Mouse (Mus musculus) CD4-positive, CD25-positive, alpha-beta regulatory T cell (primary cell): ENCODE results near the gene Hdlbp. TPM values are rescaled to one million over a fixed set of nuclear protein-coding genes. Genes with fewer than 3 reads are reported as not detected.

Experiments used
- polyA plus RNA-seq: library from polyadenylated mRNA; unstranded; fragments of 100-300 nt; shearing (Covaris generic); gene quantifications from one replicate; pipeline ENCODE4 v1.2.1, GENCODE M21; 2017

Gene Hdlbp
- 56.8 TPM for polyA plus RNA-seq

GRCm38 (mm10) chr1:93478586-93479475, at the start of gene Hdlbp:
Gene Hdlbp (minus strand): TSS chr1:93478815.

DNA sequence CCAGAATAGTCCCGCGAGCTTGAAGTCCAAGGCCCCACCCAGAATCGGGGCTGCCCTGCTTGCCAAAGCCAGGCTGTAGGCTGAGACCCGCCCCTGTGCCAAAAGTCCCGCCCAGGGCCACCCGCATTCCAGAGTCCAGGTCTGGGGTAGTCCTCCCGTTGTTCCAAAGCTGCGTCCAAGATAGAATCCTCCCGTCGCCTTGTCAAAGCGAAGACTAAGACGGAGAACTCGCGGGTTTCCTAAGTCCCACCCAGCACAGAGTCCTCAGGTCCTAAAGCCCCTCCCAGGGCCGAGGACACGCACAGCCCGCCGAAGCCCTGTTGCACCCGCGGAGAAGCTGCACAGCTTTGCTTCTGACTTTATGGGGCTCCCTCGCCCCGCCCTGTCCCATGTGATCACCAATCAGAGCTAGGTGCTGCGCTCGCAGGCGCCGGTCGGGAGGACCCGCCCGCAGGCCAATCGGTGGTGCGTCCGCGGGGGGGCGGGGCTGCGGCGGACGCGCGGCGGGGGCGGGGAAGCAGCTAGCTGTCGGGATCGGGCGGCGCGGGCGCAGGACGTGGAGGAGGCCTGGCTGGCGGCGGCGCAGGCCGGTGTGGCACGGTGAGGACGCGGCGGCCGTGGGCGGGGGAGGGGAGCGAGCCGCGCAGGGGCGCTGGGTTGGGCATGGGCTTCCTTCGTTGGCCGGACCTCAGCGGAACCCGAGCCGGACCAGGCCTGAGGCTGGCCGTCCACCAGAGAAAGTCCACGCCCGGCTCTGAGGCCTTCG, 33.2 kb upstream of the Hdlbp start, which contains the start of gene Farp2:
Farp2 (plus strand) TSS at position 495 of the 766 bp plus-strand sequence.

GRCm38 (mm10) chr1:93373665-93374064, 105.0 kb downstream of the Hdlbp start, which contains the start of gene Ano7:
Gene Ano7 (plus strand): TSS chr1:93373930.

Other genes starting within 250 kb of the Hdlbp start
- gene Sned1, start 243.0 kb downstream of the Hdlbp start, polyA plus RNA-seq: 0.19 TPM
- 20.4 TPM for gene Mterf4, start 172.9 kb downstream of the Hdlbp start, polyA plus RNA-seq
- 57.0 TPM for gene Ppp1r7, start 136.0 kb downstream of the Hdlbp start, polyA plus RNA-seq
- gene Pask, start 135.3 kb downstream of the Hdlbp start, polyA plus RNA-seq: 1.7 TPM
- gene Ano7, start 104.9 kb downstream of the Hdlbp start, polyA plus RNA-seq: 0.16 TPM
- gene Farp2, start 33.3 kb upstream of the Hdlbp start, polyA plus RNA-seq: 1.1 TPM
- 142 TPM for gene Stk25, start 179.8 kb upstream of the Hdlbp start, polyA plus RNA-seq
- 0.23 TPM for gene Bok, start 206.8 kb upstream of the Hdlbp start, polyA plus RNA-seq